Mouse (Mus musculus) intestine, embryonic 14.5 days (tissue): Measurements from ENCODE around the gene Cdip1. TPM values are rescaled to one million over a fixed set of nuclear protein-coding genes. Genes with fewer than 3 reads are reported as not detected.

ENCODE experiments used
- ATAC-seq: fragments of 200-750 bp; cut with Nextera tagmentation; replicated peaks from 2 replicates; pipeline ENCODE4 v1.8.0; 2017; ENCODE audit warnings: low read depth, moderate number of reproducible peaks, moderate TSS enrichment, moderate library complexity; ENCODE audit not compliant: low FRiP score, low TSS enrichment
- DNase-seq: peaks from one replicate; pipeline ENCODE4 v3.0.0-alpha.2; 2018; ENCODE audit warnings: low spot score
- H3K27ac ChIP-seq: fragments of 300-500 bp; sonication (generic); 2 replicates; pipeline ENCODE4 v1.5.1; 2014; ENCODE audit warnings: low read depth, mild to moderate bottlenecking, control low read depth
- H3K27me3 ChIP-seq: fragments of 300-500 bp; sonication (generic); replicated peaks from 2 replicates; pipeline ENCODE4 v1.6.1; 2014; ENCODE audit warnings: low read length, control low read depth; ENCODE audit not compliant: control insufficient read depth, insufficient read depth
- H3K36me3 ChIP-seq: fragments of 300-500 bp; sonication (generic); 2 replicates; pipeline ENCODE4 v1.6.1; 2014; ENCODE audit warnings: low read length, control low read depth; ENCODE audit not compliant: control insufficient read depth, insufficient read depth
- H3K4me1 ChIP-seq: fragments of 300-500 bp; sonication (generic); replicated peaks from 2 replicates; pipeline ENCODE4 v1.6.1; 2014; ENCODE audit warnings: low read length, control low read depth, mixed read lengths; ENCODE audit not compliant: control insufficient read depth, insufficient read depth
- H3K4me2 ChIP-seq: fragments of 300-500 bp; sonication (generic); 2 replicates; pipeline ENCODE4 v1.6.1; 2014; ENCODE audit warnings: low read length
- H3K4me3 ChIP-seq: fragments of 300-500 bp; sonication (generic); 2 replicates; pipeline ENCODE4 v1.5.1; 2014; ENCODE audit warnings: low read depth, low read length, control low read depth, mixed read lengths
- H3K9ac ChIP-seq: fragments of 300-500 bp; sonication (generic); 2 replicates; pipeline ENCODE4 v1.6.1; 2014; ENCODE audit warnings: mild to moderate bottlenecking, low read length
- H3K9me3 ChIP-seq: fragments of 300-500 bp; sonication (generic); 2 replicates; pipeline ENCODE4 v1.6.1; 2016; ENCODE audit warnings: low read length, control low read depth; ENCODE audit not compliant: control insufficient read depth
- WGBS: fragments of 180-500 bp; shearing (Covaris S2); extraction: QIAGEN DNeasy Blood & Tissue Kit; methylation state at CpG from one replicate; pipeline ENCODE4 v1.1.7; 2014; 5-methylcytosine and 5-hydroxymethylcytosine counted together
- polyA plus RNA-seq: library from polyadenylated mRNA; unstranded; fragments of >200 nt; fragmentation: Nextera tagmentation; extraction: Ambion mirVana; gene quantifications from 2 replicates; pipeline ENCODE4 v1.2.1, GENCODE M21; 2014

Cdip1 gene
- polyA plus RNA-seq, 1 experiment from 2014 or later, result 85.3 TPM

GRCm38 (mm10) chr16:4727526-4727925 is 62.6 kb downstream of the Cdip1 start:
- H3K4me1 ChIP-seq, result peaks cover 10% of the 10 kb centered on the region; the same call in 1 of the 2 replicates
- H3K9ac ChIP-seq, result no peak overlapping the region; the same call in 1 of the 2 replicates
- 95% methylated on average over 1 of the region's 1 CpGs for WGBS
- H3K27ac ChIP-seq, result no peak overlapping the region
- ATAC-seq, result no peak
- no peaks in the 10 kb centered on the region for H3K36me3 ChIP-seq
- H3K4me3 ChIP-seq, result peak overlapping the region; percentile 93; the same call in 1 of the 2 replicates
- no peaks in the 10 kb centered on the region for H3K27me3 ChIP-seq
- peak overlapping the region; percentile 85 for H3K4me2 ChIP-seq
- no peaks in the 10 kb centered on the region for H3K9me3 ChIP-seq
- no peak for DNase-seq

GRCm38 (mm10) chr16:4726528-4727128 is 63.5 kb downstream of the Cdip1 start:
- Histone ChIP-seq H3K9ac (peak overlapping the region; percentile 87), H3K36me3 (no peaks in the 10 kb centered on the region), H3K9me3 (no peaks in the 10 kb centered on the region), H3K4me3 (peak overlapping the region; percentile 93), H3K4me1 (peaks cover 10% of the 10 kb centered on the region; the same call in 1 of the 2 replicates), H3K27me3 (no peaks in the 10 kb centered on the region), H3K4me2 (peak overlapping the region; percentile 85), H3K27ac (peak overlapping the region; percentile 47)
- WGBS, result 1% methylated on average over 40 of the region's 40 CpGs
- ATAC-seq, result peak; percentile 69
- DNase-seq, result peak; percentile 81

GRCm38 (mm10) chr16:4725780-4726527 is 64.1 kb downstream of the Cdip1 start, which contains the start of gene Hmox2:
TSS of gene Hmox2 (plus strand) at chr16:4726361.
- WGBS, result 5% methylated on average over 35 of the region's 35 CpGs
- Histone ChIP-seq H3K27ac (peak within 1 kb of the TSS; percentile 47), H3K4me2 (peak within 1 kb of the TSS; percentile 85), H3K4me1 (peaks cover 10% of the 10 kb centered on the region; the same call in 1 of the 2 replicates), H3K27me3 (no peaks in the 10 kb centered on the region), H3K9me3 (no peaks in the 10 kb centered on the region), H3K36me3 (no peaks in the 10 kb centered on the region), H3K4me3 (peak within 1 kb of the TSS; percentile 93), H3K9ac (peak within 1 kb of the TSS; percentile 87)
- ATAC-seq, result peak; percentile 96
- DNase-seq, result peak; percentile 96

GRCm38 (mm10) chr16:4725266-4725665 is 64.8 kb downstream of the Cdip1 start:
- peaks cover 10% of the 10 kb centered on the region; the same call in 1 of the 2 replicates for H3K4me1 ChIP-seq
- H3K27me3 ChIP-seq, result no peaks in the 10 kb centered on the region
- no peak overlapping the region for H3K4me3 ChIP-seq
- DNase-seq (no peak), ATAC-seq (no peak)
- H3K9me3 ChIP-seq, result no peaks in the 10 kb centered on the region
- H3K36me3 ChIP-seq, result no peaks in the 10 kb centered on the region
- no peak overlapping the region for H3K9ac ChIP-seq
- H3K27ac ChIP-seq, result no peak overlapping the region
- 72% methylated on average over 4 of the region's 4 CpGs for WGBS
- no peak overlapping the region for H3K4me2 ChIP-seq

- no peak overlapping the region for H3K4me3 ChIP-seq
- H3K4me1 ChIP-seq, result peaks cover 10% of the 10 kb centered on the region; the same call in 1 of the 2 replicates
- no peak overlapping the region for H3K27ac ChIP-seq
- ATAC-seq (no peak), DNase-seq (no peak)
- no peaks in the 10 kb centered on the region for H3K36me3 ChIP-seq
- no peaks in the 10 kb centered on the region for H3K27me3 ChIP-seq
- H3K9me3 ChIP-seq, result no peaks in the 10 kb centered on the region
- no peak overlapping the region for H3K4me2 ChIP-seq
- no peak overlapping the region for H3K9ac ChIP-seq
- WGBS, result 76% methylated on average over 3 of the region's 3 CpGs
These were observed 67.2 kb downstream of the Cdip1 start for GRCm38 (mm10) chr16:4722915-4723209.

- H3K4me1 ChIP-seq, result peaks cover 5% of the 10 kb centered on the region; the same call in 1 of the 2 replicates
- DNase-seq (no peak), ATAC-seq (no peak)
- 65% methylated on average over 7 of the region's 7 CpGs for WGBS
- H3K4me2 ChIP-seq, result no peak overlapping the region
- no peak overlapping the region for H3K27ac ChIP-seq
- H3K9ac ChIP-seq, result no peak overlapping the region
- no peaks in the 10 kb centered on the region for H3K9me3 ChIP-seq
- H3K36me3 ChIP-seq, result no peaks in the 10 kb centered on the region
- no peaks in the 10 kb centered on the region for H3K27me3 ChIP-seq
- no peak overlapping the region for H3K4me3 ChIP-seq
These were observed 67.8 kb downstream of the Cdip1 start for GRCm38 (mm10) chr16:4722128-4722914.

GRCm38 (mm10) chr16:4718753-4719518 is 71.2 kb downstream of the Cdip1 start, which contains the start of gene Nmral1:
TSS of gene Nmral1 (minus strand) at chr16:4719356.
- Histone ChIP-seq H3K9ac (peak within 1 kb of the TSS; percentile 67), H3K4me1 (no peaks in the 10 kb centered on the region; the same call in 1 of the 2 replicates), H3K4me3 (peak within 1 kb of the TSS; percentile 72), H3K36me3 (peaks cover 25% of the 10 kb centered on the region), H3K27ac (peak within 1 kb of the TSS; percentile 79), H3K27me3 (no peaks in the 10 kb centered on the region), H3K4me2 (peak within 1 kb of the TSS; percentile 67), H3K9me3 (no peaks in the 10 kb centered on the region)
- DNase-seq (peak; percentile 92), ATAC-seq (peak; percentile 84)
- 15% methylated on average over 33 of the region's 33 CpGs for WGBS

- Histone ChIP-seq H3K9me3 (no peaks in the 10 kb centered on the region), H3K9ac (no peak overlapping the region), H3K27ac (no peak overlapping the region), H3K4me1 (no peaks in the 10 kb centered on the region; the same call in 1 of the 2 replicates), H3K4me3 (peak overlapping the region; percentile 72), H3K36me3 (peaks cover 34% of the 10 kb centered on the region), H3K27me3 (no peaks in the 10 kb centered on the region), H3K4me2 (peak overlapping the region; percentile 67)
- DNase-seq, result no peak
- 51% methylated on average over 3 of the region's 3 CpGs for WGBS
- ATAC-seq, result no peak
These were observed 72.2 kb downstream of the Cdip1 start for GRCm38 (mm10) chr16:4717866-4718265.
